Mouse (Mus musculus) layer of hippocampus, postnatal 14 days (tissue): ENCODE data around the gene Nop53. TPM values are rescaled to one million over a fixed set of nuclear protein-coding genes. Genes with fewer than 3 reads are reported as not detected.

ENCODE experiments used
- DNase-seq, 2 experiments: peaks; one replicate each; pipeline ENCODE4 v3.0.0; 2021 to 2022; ENCODE audit warnings: low spot score in 2 of 2, mixed read lengths in 1 of 2
- long read RNA-seq, 2 experiments: library from polyadenylated mRNA; stranded (forward); transcript quantifications; one replicate each; pipeline ENCODE4 v2.0.0; 2021
- total RNA-seq, 2 experiments: library from RNA; stranded (reverse); gene quantifications; 2 replicates each; pipeline ENCODE4 v1.2.3; 2021

The Nop53 gene
- 100 to 1,000 TPM; 109 to 115 TPM for total RNA-seq
- long read RNA-seq, experiment 1, transcript Nop53-201 (13 exons, 3,176 nt) = major isoform, 74 of 82 reads
- long read RNA-seq, experiment 1, partial matches to known transcripts = 5 of 82 reads
- long read RNA-seq, experiment 1, other reads (novel, unspliced or antisense) = 3 of 82 reads
- long read RNA-seq, experiment 2, transcript Nop53-201 (13 exons, 3,176 nt) = major isoform, 106 of 116 reads
- long read RNA-seq, experiment 2, partial matches to known transcripts = 9 of 116 reads
- long read RNA-seq, experiment 2, other reads (novel, unspliced or antisense) = 0 of 116 reads

GRCm38 (mm10) chr7:15945721-15946536, at the start of gene Nop53:
Gene Nop53, minus strand, starts transcription at chr7:15946074.
- DNase-seq = peak; percentile 96 to 98

- no peak for DNase-seq
These were observed 47.9 kb upstream of the Nop53 start for GRCm38 (mm10) chr7:15993789-15994188.

- no peak for DNase-seq
These were observed 47.3 kb upstream of the Nop53 start for GRCm38 (mm10) chr7:15993152-15993551.

GRCm38 (mm10) chr7:15991764-15992163, 45.9 kb upstream of the Nop53 start:
- no peak for DNase-seq

- no peak for DNase-seq
These were observed 41.9 kb upstream of the Nop53 start for GRCm38 (mm10) chr7:15987661-15988356.

GRCm38 (mm10) chr7:15982729-15983407, 37.0 kb upstream of the Nop53 start:
- DNase-seq = peak in 1 of 2 experiments; percentile 57

GRCm38 (mm10) chr7:15981538-15981937, 35.7 kb upstream of the Nop53 start:
- peak in 1 of 2 experiments; percentile 62 for DNase-seq

- peak; percentile 50 to 67 for DNase-seq
These were observed 34.4 kb upstream of the Nop53 start for GRCm38 (mm10) chr7:15980246-15980645.

- no peak for DNase-seq
These were observed 30.0 kb upstream of the Nop53 start for GRCm38 (mm10) chr7:15975904-15976303.

GRCm38 (mm10) chr7:15975451-15975850, 29.6 kb upstream of the Nop53 start:
- no peak for DNase-seq

GRCm38 (mm10) chr7:15974712-15975111, 28.8 kb upstream of the Nop53 start:
- DNase-seq = peak; percentile 50 to 63

- DNase-seq = no peak
These were observed 26.4 kb upstream of the Nop53 start for GRCm38 (mm10) chr7:15972247-15972646.

GRCm38 (mm10) chr7:15969674-15970073, 23.8 kb upstream of the Nop53 start:
- no peak for DNase-seq

GRCm38 (mm10) chr7:15968322-15968721, 22.4 kb upstream of the Nop53 start:
- no peak for DNase-seq

GRCm38 (mm10) chr7:15967312-15967711, 21.4 kb upstream of the Nop53 start, which contains the start of gene Ehd2:
Gene Ehd2, minus strand, starts transcription at chr7:15967567.
- peak; percentile 55 to 59 for DNase-seq

- DNase-seq = no peak
These were observed 20.6 kb upstream of the Nop53 start for GRCm38 (mm10) chr7:15966489-15966888.

- no peak for DNase-seq
These were observed 18.2 kb upstream of the Nop53 start for GRCm38 (mm10) chr7:15963798-15964652.

- DNase-seq = peak; percentile 56 to 65
These were observed 16.7 kb upstream of the Nop53 start for GRCm38 (mm10) chr7:15962311-15963288.

- no peak for DNase-seq
These were observed 15.9 kb upstream of the Nop53 start for GRCm38 (mm10) chr7:15961798-15962197.
